18 mouse cellular contexts compared by ENCODE assay signal in the genomic region with DNA sequence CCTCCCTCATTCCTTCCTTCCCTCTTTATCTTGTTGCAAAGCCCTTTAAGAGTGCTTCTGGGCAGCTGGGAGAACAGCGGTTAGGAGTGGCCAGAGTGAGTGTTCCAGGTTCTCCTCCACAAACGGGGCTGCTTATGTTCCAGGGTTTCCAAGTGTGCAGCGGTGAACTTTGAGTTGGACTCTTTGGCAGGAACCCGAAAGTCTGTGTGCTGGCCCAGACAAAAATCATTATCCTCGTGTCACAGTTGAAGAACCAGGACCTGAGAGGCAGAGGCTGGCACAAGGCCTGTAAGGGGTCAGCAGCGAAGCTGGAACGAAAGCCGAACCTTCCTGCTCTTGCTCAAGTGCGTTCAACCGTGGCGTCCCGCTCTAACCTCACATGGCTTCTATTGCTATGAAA. TPM values are rescaled to one million over a fixed set of nuclear protein-coding genes. Genes with fewer than 3 reads are reported as not detected.
DNase-seq lines count a peak whose midpoint lies in the region; ATAC-seq and TF ChIP-seq lines count a peak whose summit lies in the region.
"Had no signal": no experiment of that assay in that cellular context is flagged by ENCODE, and none has a peak within 500 bp of the region (broad histone marks: within the 10 kb centered on the region; RNA-seq: fewer than 3 reads in every experiment).

No protein-coding gene starts in this region.

- H3K9ac ChIP-seq in lung, postnatal 0 days (replicated peaks; ENCODE audit: low read depth): no peak overlapping the region
- H3K9ac ChIP-seq: limb, embryonic 13.5 days; lung, embryonic 15.5 days had no signal

- TF ChIP-seq EP300 in lung, postnatal 0 days (IDR thresholded peaks at IDR 0.05): no peak

- 65% methylated on average over 12 of the region's 12 CpGs for WGBS in lung, postnatal 0 days

- no peaks in the 10 kb centered on the region for H3K4me1 ChIP-seq in lung, postnatal 0 days (ENCODE audit: insufficient read depth, low read depth, low read length)
- H3K4me1 ChIP-seq: limb, embryonic 13.5 days; midbrain, embryonic 10.5 days had no signal

- no peak overlapping the region for H3K4me3 ChIP-seq in lung, postnatal 0 days (ENCODE audit: low read depth, low read length)
- H3K4me3 ChIP-seq: heart, adult 2 months; layer of hippocampus, adult 2 months; left cerebral cortex, adult 2 months; limb, embryonic 13.5 days; lung, embryonic 15.5 days; midbrain, embryonic 10.5 days had no signal

- H3K27me3 ChIP-seq in lung, postnatal 0 days (replicated peaks; ENCODE audit: insufficient read depth, low read length): no peaks in the 10 kb centered on the region
- H3K27me3 ChIP-seq: limb, embryonic 13.5 days; lung, embryonic 15.5 days; Patski had no signal

- H3K4me2 ChIP-seq in lung, postnatal 0 days (replicated peaks; ENCODE audit: low read depth, low read length): no peak overlapping the region
- H3K4me2 ChIP-seq: limb, embryonic 13.5 days; lung, embryonic 15.5 days had no signal

- no peaks in the 10 kb centered on the region for H3K36me3 ChIP-seq in lung, postnatal 0 days (ENCODE audit: insufficient read depth, low read length)
- H3K36me3 ChIP-seq: lung, embryonic 15.5 days had no signal

- no peak overlapping the region for H3K27ac ChIP-seq in lung, postnatal 0 days (ENCODE audit: low read length)
- H3K27ac ChIP-seq: heart, adult 2 months; layer of hippocampus, adult 2 months; left cerebral cortex, adult 2 months; limb, embryonic 13.5 days; lung, embryonic 15.5 days; midbrain, embryonic 10.5 days; stomach, postnatal 0 days had no signal

- peak; percentile 35 for DNase-seq in adrenal gland, postnatal 14 days
- no peak for DNase-seq in adrenal gland, adult 8-10 months
- DNase-seq in lung, postnatal 0 days (ENCODE audit: low spot score): peak; percentile 48
- DNase-seq in lung, postnatal 10 days: no peak
- peak; percentile 93 to 95 for DNase-seq in kidney, adult 8-10 months
- peak; percentile 89 to 95 for DNase-seq in kidney, postnatal 36 days
- no peak for DNase-seq in frontal cortex, postnatal 14 days (ENCODE audit: low spot score in 2 of 2)
- DNase-seq in neural tube, embryonic 10.5 days (ENCODE audit: extremely low spot score, low spot score): no peak
- DNase-seq: cerebellum, adult 9-10 months; heart, adult 2 months; thymus, postnatal 36 days had no signal

- no peak for TF ChIP-seq CTCF in lung, postnatal 0 days (IDR thresholded peaks at IDR 0.05)

- no peaks in the 10 kb centered on the region for H3K9me3 ChIP-seq in lung, postnatal 0 days (ENCODE audit: low read length)
- H3K9me3 ChIP-seq: limb, embryonic 13.5 days; lung, embryonic 15.5 days; midbrain, embryonic 10.5 days had no signal

- ATAC-seq in lung, postnatal 0 days: peak; percentile 58
- ATAC-seq: Patski had no signal

RNA-seq across cellular contexts. Expression of a gene that starts 28.6 kb away (rescaled TPM):
- total RNA-seq in adrenal gland, postnatal 14 days (2021): 61.7 and 63.1 TPM in 2 replicates
- 10 to 100 TPM; 44.7 to 90.5 (median 59.6) TPM for total RNA-seq in adrenal gland, adult 8-10 months (2022)
- 41.8 and 57.7 TPM in 2 replicates for polyA plus RNA-seq in lung, postnatal 0 days (2015; fragmentation: Nextera tagmentation; extraction: Ambion mirVana)

Comparison
In these comparisons a context has a peak if more than half of its experiments do, and no peak if none do; other contexts are left out.
1. DNase-seq: peak in adrenal gland, postnatal 14 days (single experiment), lung, postnatal 0 days (single experiment), kidney, adult 8-10 months (2 of 2) and kidney, postnatal 36 days (2 of 2); none in adrenal gland, adult 8-10 months (single experiment), lung, postnatal 10 days (single experiment), frontal cortex, postnatal 14 days (0 of 2) and neural tube, embryonic 10.5 days (single experiment).